Mouse (Mus musculus): ENCODE measurements around the gene Unc119b.
"Not testable (repeated sequence)": the region's sequence is repeated elsewhere in the genome, so short reads cannot be mapped to it uniquely, and the experiment has no call there.

Gene Unc119b

DNA sequence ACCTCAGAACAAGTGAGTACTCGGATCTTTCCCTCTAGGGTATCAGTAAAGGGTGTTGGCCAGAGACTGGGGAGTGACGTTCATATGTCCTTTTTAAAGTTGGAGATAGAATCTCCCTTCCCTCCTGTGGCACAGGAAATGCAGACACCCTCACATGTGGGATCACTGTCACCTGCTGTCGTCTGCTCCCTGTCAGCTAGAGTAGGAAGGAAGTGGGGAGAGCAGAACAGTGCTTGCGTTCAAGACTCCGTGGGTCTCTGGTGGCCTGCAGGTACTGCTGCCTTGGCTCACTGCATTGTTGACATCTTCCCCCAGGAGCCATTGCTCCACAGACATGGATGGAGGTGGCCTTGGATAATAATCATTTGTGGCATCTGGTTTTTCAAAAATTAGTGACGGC, 51.3 kb downstream of the Unc119b start:
- no peak for DNase-seq

GRCm38 (mm10) chr5:115081636-115082035, 53.1 kb downstream of the Unc119b start:
- no peak for DNase-seq

GRCm38 (mm10) chr5:115076144-115076901, 58.5 kb downstream of the Unc119b start:
- peak; percentile 66 to 71 for DNase-seq

DNA sequence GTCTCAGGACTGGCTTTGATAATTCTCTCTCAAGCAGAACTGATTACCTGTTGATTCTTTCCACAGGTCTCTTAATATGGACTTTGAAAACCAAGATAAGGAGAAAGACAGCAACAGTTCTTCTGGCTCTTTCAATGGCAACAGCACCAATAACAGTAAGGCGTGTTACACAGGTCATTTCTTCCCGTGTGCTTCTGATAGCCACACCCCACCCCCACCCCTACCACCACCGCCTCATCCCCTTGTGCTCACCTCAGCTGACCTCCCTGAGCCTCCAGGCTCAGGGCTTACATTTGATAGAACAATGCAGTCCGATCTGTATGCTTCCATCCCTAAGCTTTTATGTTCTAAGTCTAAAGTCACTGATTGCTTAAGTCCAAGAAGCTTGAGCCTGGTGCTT, 60.0 kb downstream of the Unc119b start:
- no peak for DNase-seq

DNA sequence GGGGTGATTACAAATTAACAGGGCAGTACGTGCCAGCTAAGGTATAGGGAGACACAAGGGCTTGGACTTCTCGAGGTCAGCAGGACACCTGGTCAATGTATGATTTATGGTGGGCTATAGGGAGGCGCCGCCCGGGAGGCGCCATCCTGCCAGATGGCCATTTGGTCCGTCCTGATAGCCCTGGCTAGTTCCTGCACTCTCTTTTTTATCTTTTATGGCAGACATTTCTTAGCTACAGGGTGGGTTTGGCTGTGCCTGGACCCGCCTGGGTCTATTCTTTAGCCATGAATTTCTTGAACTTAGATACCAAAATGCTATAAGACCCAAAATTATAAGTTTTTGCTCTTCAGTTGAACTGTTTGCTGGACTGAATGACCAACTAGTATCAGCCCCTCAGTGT, 61.5 kb downstream of the Unc119b start:
- not testable (repeated sequence) for DNase-seq
